Mouse (Mus musculus): ENCODE results near the gene Ankle1. TPM values are rescaled to one million over a fixed set of nuclear protein-coding genes. Genes with fewer than 3 reads are reported as not detected.

Ankle1 gene
- 0.54 TPM for polyA plus RNA-seq (2014; fragmentation: Illumina TruSeq; extraction: RNeasy Lipid Tissue Mini Kit (QIAGEN cat#74804))

DNA sequence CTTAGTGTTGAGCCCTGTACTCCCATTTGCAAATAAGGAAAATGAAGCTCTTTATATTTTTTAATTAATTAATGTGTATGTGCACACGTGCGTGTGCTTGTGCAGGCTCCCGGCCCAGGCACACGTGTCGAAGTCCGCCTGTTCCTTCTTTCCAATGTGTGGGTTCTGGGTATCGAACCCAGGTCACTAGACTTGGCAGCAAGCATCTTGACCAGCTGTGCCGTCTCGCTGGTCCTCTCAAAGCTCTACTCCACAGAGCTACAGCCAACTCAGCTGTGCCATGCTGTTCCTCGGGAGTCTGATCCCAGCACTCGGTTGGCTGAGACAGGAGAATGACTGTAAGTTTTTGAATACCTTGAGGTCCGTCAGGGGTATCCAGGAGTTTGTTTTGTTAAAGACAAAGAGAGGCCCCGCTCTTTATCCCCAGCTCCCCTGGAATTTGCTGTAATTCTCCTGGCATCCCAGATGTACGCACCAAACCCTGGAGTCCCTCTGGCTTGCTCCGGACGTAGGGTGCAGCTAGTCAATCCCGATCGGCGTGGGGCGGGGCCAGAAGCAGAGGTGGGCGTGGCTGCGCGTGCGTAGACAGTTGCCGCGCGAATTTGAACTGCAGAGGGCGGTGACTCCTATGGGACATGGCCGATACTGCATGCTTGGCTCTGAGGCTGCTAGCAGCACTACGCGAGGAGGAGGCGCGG lies at the start of gene Ankle1:
Ankle1 (plus strand) TSS at position 610 of the 698 bp plus-strand sequence.

GRCm38 (mm10) chr8:71366771-71367528 lies 38.9 kb upstream of the Ankle1 start, which contains the start of gene Use1:
Gene Use1, plus strand, starts transcription at chr8:71366848.

DNA sequence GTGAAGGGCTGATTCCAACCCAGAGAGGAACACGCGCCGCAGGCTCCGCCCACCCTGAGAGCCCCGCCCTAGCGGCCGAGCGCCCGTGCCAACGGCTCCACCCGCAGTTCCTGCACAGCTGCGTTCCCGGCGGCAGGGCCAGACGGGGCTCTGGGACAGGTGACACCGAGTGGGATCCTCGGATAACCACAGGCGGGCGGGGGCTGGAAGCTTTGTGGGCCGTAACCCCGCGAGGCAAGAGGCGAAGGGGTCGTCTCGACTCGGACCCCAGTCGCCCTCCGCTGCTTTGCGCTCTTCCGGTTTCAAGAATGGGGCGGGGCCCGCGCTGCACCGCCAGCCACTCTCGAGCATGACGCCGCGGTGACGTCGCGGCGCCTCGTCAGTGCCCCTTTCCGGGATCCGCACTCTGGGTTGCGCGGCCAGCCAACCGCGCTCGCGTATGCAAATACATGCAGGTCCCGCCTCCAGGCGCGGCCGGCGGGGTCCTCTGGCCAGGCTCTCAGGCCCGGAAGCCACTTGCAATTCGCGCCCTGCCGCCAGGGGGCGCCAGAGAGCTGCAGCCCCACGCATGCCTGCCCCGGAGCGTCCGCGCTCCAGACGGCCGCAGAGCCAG lies 34.5 kb upstream of the Ankle1 start, which contains the start of gene Ocel1:
Ocel1 (plus strand) TSS at position 63 of the 613 bp plus-strand sequence.

GRCm38 (mm10) chr8:71381421-71381970 lies 24.3 kb upstream of the Ankle1 start, which contains the start of gene Nr2f6:
Gene Nr2f6, minus strand, starts transcription at chr8:71381960.

GRCm38 (mm10) chr8:71395629-71396028 lies 10.2 kb upstream of the Ankle1 start, which contains the start of gene Ushbp1:
Gene Ushbp1, minus strand, starts transcription at chr8:71395802.

GRCm38 (mm10) chr8:71396639-71397305 lies 9.0 kb upstream of the Ankle1 start, which contains the start of gene Babam1:
Gene Babam1, plus strand, starts transcription at chr8:71396861.

Other genes with a start within 250 kb of the Ankle1 start
- gene Myo9b, start 133.3 kb upstream of the Ankle1 start, polyA plus RNA-seq (2014; fragmentation: Illumina TruSeq; extraction: RNeasy Lipid Tissue Mini Kit (QIAGEN cat#74804)) = 2.3 TPM
- gene Haus8, start 133.1 kb upstream of the Ankle1 start, polyA plus RNA-seq (2014; fragmentation: Illumina TruSeq; extraction: RNeasy Lipid Tissue Mini Kit (QIAGEN cat#74804)) = 5.0 TPM
- 1.5 TPM for gene Use1, start 39.2 kb upstream of the Ankle1 start, polyA plus RNA-seq (2014; fragmentation: Illumina TruSeq; extraction: RNeasy Lipid Tissue Mini Kit (QIAGEN cat#74804))
- gene Ocel1, start 34.7 kb upstream of the Ankle1 start, polyA plus RNA-seq (2014; fragmentation: Illumina TruSeq; extraction: RNeasy Lipid Tissue Mini Kit (QIAGEN cat#74804)) = 1.2 TPM
- 1.3 TPM for gene Nr2f6, start 24.1 kb upstream of the Ankle1 start, polyA plus RNA-seq (2014; fragmentation: Illumina TruSeq; extraction: RNeasy Lipid Tissue Mini Kit (QIAGEN cat#74804))
- gene Ushbp1, start 10.2 kb upstream of the Ankle1 start, polyA plus RNA-seq (2014; fragmentation: Illumina TruSeq; extraction: RNeasy Lipid Tissue Mini Kit (QIAGEN cat#74804)) = 0.31 TPM
- 8.6 TPM for gene Babam1, start 9.1 kb upstream of the Ankle1 start, polyA plus RNA-seq (2014; fragmentation: Illumina TruSeq; extraction: RNeasy Lipid Tissue Mini Kit (QIAGEN cat#74804))
- gene Abhd8, start 57.6 kb downstream of the Ankle1 start, polyA plus RNA-seq (2014; fragmentation: Illumina TruSeq; extraction: RNeasy Lipid Tissue Mini Kit (QIAGEN cat#74804)) = 0.68 TPM
- 9.7 TPM for gene Mrpl34, start 58.9 kb downstream of the Ankle1 start, polyA plus RNA-seq (2014; fragmentation: Illumina TruSeq; extraction: RNeasy Lipid Tissue Mini Kit (QIAGEN cat#74804))
- gene Dda1, start 63.2 kb downstream of the Ankle1 start, polyA plus RNA-seq (2014; fragmentation: Illumina TruSeq; extraction: RNeasy Lipid Tissue Mini Kit (QIAGEN cat#74804)) = 3.4 TPM
- 1.00 TPM for gene Ano8, start 80.0 kb downstream of the Ankle1 start, polyA plus RNA-seq (2014; fragmentation: Illumina TruSeq; extraction: RNeasy Lipid Tissue Mini Kit (QIAGEN cat#74804))
- gene Gtpbp3, start 82.1 kb downstream of the Ankle1 start, polyA plus RNA-seq (2014; fragmentation: Illumina TruSeq; extraction: RNeasy Lipid Tissue Mini Kit (QIAGEN cat#74804)) = 1.3 TPM
- gene Plvap, start 105.7 kb downstream of the Ankle1 start, polyA plus RNA-seq (2014; fragmentation: Illumina TruSeq; extraction: RNeasy Lipid Tissue Mini Kit (QIAGEN cat#74804)) = 0.46 TPM
- not detected for gene Ccdc194, start 119.7 kb downstream of the Ankle1 start, polyA plus RNA-seq (2014; fragmentation: Illumina TruSeq; extraction: RNeasy Lipid Tissue Mini Kit (QIAGEN cat#74804))
- 8.3 TPM for gene Bst2, start 131.4 kb downstream of the Ankle1 start, polyA plus RNA-seq (2014; fragmentation: Illumina TruSeq; extraction: RNeasy Lipid Tissue Mini Kit (QIAGEN cat#74804))
- 0.66 TPM for gene Mvb12a, start 136.9 kb downstream of the Ankle1 start, polyA plus RNA-seq (2014; fragmentation: Illumina TruSeq; extraction: RNeasy Lipid Tissue Mini Kit (QIAGEN cat#74804))
- 3.4 TPM for gene Tmem221, start 152.9 kb downstream of the Ankle1 start, polyA plus RNA-seq (2014; fragmentation: Illumina TruSeq; extraction: RNeasy Lipid Tissue Mini Kit (QIAGEN cat#74804))
- 0.26 TPM for gene Nxnl1, start 160.6 kb downstream of the Ankle1 start, polyA plus RNA-seq (2014; fragmentation: Illumina TruSeq; extraction: RNeasy Lipid Tissue Mini Kit (QIAGEN cat#74804))
- 4.7 TPM for gene Slc27a1, start 162.9 kb downstream of the Ankle1 start, polyA plus RNA-seq (2014; fragmentation: Illumina TruSeq; extraction: RNeasy Lipid Tissue Mini Kit (QIAGEN cat#74804))
- gene Pgls, start 186.2 kb downstream of the Ankle1 start, polyA plus RNA-seq (2014; fragmentation: Illumina TruSeq; extraction: RNeasy Lipid Tissue Mini Kit (QIAGEN cat#74804)) = 0.17 TPM
- gene Fam129c, start 191.6 kb downstream of the Ankle1 start, polyA plus RNA-seq (2014; fragmentation: Illumina TruSeq; extraction: RNeasy Lipid Tissue Mini Kit (QIAGEN cat#74804)) = not detected
- 73.2 TPM for gene Colgalt1, start 205.0 kb downstream of the Ankle1 start, polyA plus RNA-seq (2014; fragmentation: Illumina TruSeq; extraction: RNeasy Lipid Tissue Mini Kit (QIAGEN cat#74804))

Data from ovary, adult 10 weeks (tissue).